Mouse (Mus musculus): ENCODE data around the gene Aplf. TPM values are rescaled to one million over a fixed set of nuclear protein-coding genes. Genes with fewer than 3 reads are reported as not detected.

Aplf gene
- polyA plus RNA-seq, 1 experiment from 2014 or later, result 18.1 TPM

DNA sequence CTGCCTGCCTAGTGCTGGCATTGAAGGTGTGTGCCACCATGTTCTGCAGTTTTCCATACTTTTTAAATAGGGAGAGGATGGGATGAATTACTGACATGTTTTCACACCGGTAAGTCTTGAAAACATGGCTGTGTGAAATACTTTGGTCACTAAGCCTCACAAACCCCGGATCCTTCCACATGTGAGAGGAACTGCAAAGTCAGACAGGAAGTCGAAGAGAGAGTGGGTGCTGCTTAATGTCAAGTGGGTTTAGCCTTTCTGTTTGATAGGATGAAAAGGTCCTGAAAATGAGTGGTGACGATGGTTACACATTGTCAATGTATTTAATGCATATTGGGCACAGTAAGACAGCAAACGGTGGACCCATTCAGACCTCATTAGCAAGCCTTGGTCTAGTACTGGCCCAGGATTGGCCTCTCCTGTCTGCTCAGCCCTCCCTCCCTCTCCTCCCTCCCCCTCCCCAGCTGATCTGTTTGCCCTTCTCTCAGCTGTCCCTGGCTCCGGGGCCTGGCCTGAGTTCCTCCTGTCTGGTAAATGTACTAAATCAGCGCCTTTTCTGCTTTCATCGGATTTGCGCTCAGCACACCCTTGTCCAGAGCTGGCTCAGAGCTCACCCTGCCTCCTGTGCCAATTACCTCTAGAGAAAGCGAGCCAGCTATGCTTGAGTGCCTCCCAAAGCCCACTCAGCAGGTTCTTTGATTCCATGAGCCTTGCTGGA is 74.7 kb downstream of the Aplf start:
- Histone ChIP-seq H3K27ac (ENCODE audit: low read length) (peak overlapping the region; percentile 26; the same call in 1 of the 2 replicates), H3K4me2 (replicated peaks; ENCODE audit: low read depth, low read length) (peak overlapping the region; percentile 19; the same call in 1 of the 2 replicates), H3K4me3 (ENCODE audit: low read length) (no peak overlapping the region), H3K4me1 (ENCODE audit: insufficient read depth, low read length) (peaks cover 4% of the 10 kb centered on the region; the same call in 1 of the 2 replicates), H3K9me3 (ENCODE audit: low read length) (no peaks in the 10 kb centered on the region), H3K27me3 (ENCODE audit: insufficient read depth, low read length) (no peaks in the 10 kb centered on the region), H3K9ac (replicated peaks; ENCODE audit: low read length) (0 out of 2 replicates have a peak overlapping the region, but pooled peaks have one; percentile 35), H3K36me3 (ENCODE audit: insufficient read depth, low read length) (no peaks in the 10 kb centered on the region)
- peak; percentile 92 for ATAC-seq (ENCODE audit: low FRiP score, low TSS enrichment)
- WGBS, result 39% methylated on average over 10 of the region's 10 CpGs

DNA sequence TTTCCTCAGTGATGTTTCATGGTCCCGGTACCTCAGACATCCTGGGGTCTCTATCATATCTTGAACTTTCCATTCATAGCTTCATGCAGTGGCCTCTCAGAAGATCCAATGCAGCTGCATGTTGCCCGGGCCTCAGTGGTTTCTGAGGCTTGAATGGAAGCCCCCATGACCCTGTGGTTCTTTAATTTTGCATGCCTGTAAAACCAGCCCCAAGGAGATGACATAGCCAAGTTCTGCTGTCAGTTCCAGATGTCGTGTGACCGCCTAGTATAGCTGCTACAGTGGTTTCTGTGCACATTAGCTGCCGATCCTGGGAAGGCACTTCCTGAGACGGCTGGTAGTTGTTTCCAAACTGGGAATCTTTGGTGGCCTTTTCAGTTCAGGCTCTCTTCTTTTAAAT is 77.8 kb downstream of the Aplf start:
- Histone ChIP-seq H3K9ac (replicated peaks; ENCODE audit: low read length) (no peak overlapping the region), H3K27ac (ENCODE audit: low read length) (no peak overlapping the region), H3K4me3 (ENCODE audit: low read length) (no peak overlapping the region), H3K27me3 (ENCODE audit: insufficient read depth, low read length) (0 out of 2 replicates have a peak, but pooled peaks cover 3% of the 10 kb centered on the region), H3K4me1 (ENCODE audit: insufficient read depth, low read length) (peaks cover 15% of the 10 kb centered on the region), H3K4me2 (replicated peaks; ENCODE audit: low read depth, low read length) (no peak overlapping the region), H3K36me3 (ENCODE audit: insufficient read depth, low read length) (no peaks in the 10 kb centered on the region), H3K9me3 (ENCODE audit: low read length) (no peaks in the 10 kb centered on the region)
- no peak for ATAC-seq (ENCODE audit: low FRiP score, low TSS enrichment)
- 73% methylated on average over 6 of the region's 6 CpGs for WGBS

DNA sequence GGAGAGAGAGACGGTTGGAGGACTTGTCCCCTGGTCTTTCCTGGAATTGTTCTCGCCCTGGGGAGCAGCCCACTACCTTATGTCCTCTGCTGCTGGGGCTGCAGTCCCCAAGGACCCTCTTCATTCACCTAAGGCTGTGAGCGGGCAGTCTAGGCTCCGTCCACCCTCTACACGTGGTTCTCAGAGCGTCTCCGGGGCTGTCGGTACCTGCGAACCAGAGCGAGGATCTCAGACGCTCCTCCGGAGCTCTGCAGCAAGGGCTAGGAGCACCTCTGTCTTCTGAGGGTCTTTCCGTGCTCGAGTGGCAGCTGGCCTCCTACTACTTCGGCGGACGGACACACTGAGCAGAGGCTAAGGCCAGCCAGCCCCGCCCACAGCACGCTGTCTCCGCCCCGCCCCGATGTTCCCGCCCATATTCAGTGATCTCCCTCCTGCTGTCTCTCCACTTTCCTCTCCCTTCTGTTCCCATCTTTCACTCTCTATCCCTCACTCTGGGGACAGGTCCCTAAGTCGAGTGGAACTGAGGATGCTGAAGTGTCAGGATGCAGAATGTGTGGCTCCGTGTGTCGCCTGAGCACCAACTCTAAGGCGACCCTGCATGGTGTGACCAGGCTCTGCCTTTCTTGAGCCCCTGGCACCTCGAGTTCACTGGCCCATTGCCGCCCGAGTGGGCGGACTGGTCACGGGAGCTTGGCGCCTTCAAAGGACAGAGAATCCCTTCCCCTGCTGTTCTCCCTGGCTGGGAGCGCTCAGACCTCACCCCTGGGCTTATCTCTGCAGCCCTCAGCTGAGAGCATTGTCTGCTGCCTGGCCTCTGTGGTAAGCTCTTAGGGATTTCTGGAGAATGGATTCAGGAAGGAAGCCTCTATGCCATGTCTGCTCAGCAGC is 81.4 kb downstream of the Aplf start, which contains the start of gene Prokr1:
Gene Prokr1 (minus strand): TSS at position 350 of the 888 bp plus-strand sequence.
- Histone ChIP-seq H3K27me3 (ENCODE audit: insufficient read depth, low read length) (0 out of 2 replicates have a peak, but pooled peaks cover 3% of the 10 kb centered on the region), H3K9me3 (ENCODE audit: low read length) (no peaks in the 10 kb centered on the region), H3K27ac (ENCODE audit: low read length) (peak within 1 kb of the TSS; percentile 55; the same call in 1 of the 2 replicates), H3K9ac (replicated peaks; ENCODE audit: low read length) (peak within 1 kb of the TSS; percentile 67), H3K4me3 (ENCODE audit: low read length) (peak within 1 kb of the TSS; percentile 64), H3K36me3 (ENCODE audit: insufficient read depth, low read length) (no peaks in the 10 kb centered on the region), H3K4me1 (ENCODE audit: insufficient read depth, low read length) (peaks cover 22% of the 10 kb centered on the region), H3K4me2 (replicated peaks; ENCODE audit: low read depth, low read length) (peak within 1 kb of the TSS; percentile 93)
- peak; percentile 96 for ATAC-seq (ENCODE audit: low FRiP score, low TSS enrichment)
- WGBS, result under 1% methylated on average over 34 of the region's 34 CpGs

DNA sequence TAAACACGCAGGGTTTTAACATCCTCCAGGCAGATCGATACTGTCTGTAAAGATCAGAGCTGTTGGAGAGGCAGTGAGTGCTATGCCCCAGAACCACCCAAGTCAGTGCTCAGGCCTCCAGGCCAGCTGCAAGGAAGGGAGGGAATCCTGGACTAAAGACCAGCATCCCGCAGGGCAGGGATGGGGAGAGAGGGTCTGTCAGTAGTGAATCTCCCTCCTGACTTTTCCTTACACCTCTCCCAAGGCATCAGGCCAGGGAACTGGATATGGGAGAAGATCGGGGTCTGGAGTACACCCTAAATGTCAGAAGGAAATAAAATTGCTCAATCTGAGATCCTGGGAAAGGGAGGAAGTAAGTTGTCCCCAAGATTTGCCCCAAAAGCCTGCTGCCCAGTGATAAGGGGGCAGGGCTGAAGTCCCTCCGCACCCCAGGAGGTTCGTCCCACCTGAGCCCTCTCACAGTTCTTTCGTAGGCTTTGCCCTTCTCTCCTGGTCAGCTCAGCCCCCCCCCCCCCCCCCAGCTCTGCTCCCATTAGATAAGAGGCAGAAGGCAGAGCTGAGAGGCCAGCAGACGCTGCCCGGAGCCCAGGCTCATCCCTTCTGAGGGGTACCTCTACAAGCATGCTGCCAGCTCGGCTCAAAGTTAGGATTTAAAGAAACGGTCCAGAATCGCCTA is 82.1 kb downstream of the Aplf start:
- Histone ChIP-seq H3K36me3 (ENCODE audit: insufficient read depth, low read length) (no peaks in the 10 kb centered on the region), H3K27ac (ENCODE audit: low read length) (no peak overlapping the region), H3K9ac (replicated peaks; ENCODE audit: low read length) (peak overlapping the region; percentile 67), H3K4me3 (ENCODE audit: low read length) (peak overlapping the region; percentile 64), H3K27me3 (ENCODE audit: insufficient read depth, low read length) (0 out of 2 replicates have a peak, but pooled peaks cover 3% of the 10 kb centered on the region), H3K4me1 (ENCODE audit: insufficient read depth, low read length) (peaks cover 22% of the 10 kb centered on the region), H3K4me2 (replicated peaks; ENCODE audit: low read depth, low read length) (peak overlapping the region; percentile 93), H3K9me3 (ENCODE audit: low read length) (no peaks in the 10 kb centered on the region)
- 14% methylated on average over 12 of the region's 12 CpGs for WGBS
- peak; percentile 35 for ATAC-seq (ENCODE audit: low FRiP score, low TSS enrichment)

DNA sequence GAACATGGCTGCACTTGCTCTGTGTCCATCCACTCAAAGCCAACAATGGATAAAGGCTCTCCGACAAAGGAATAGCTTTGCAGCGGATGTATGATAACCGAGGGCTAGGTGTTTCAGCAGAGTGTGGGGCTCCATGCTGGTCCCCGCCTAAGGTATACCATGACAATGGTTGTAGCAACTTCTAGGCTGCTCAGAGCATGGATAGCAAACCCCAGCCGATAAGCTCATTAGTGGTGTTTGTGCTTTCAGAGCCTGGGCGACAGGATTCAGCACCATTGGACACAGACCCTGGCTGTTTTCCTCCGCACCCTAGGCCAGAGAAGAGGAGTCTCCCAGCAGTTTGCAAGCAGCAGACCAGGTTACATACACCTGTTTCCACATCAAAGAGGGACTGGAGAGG is 88.0 kb downstream of the Aplf start:
- no peak overlapping the region for H3K4me3 ChIP-seq (ENCODE audit: low read length)
- H3K4me1 ChIP-seq (ENCODE audit: insufficient read depth, low read length), result peaks cover 11% of the 10 kb centered on the region
- no peak overlapping the region for H3K9ac ChIP-seq (replicated peaks; ENCODE audit: low read length)
- no peaks in the 10 kb centered on the region for H3K36me3 ChIP-seq (ENCODE audit: insufficient read depth, low read length)
- no peaks in the 10 kb centered on the region for H3K9me3 ChIP-seq (ENCODE audit: low read length)
- H3K27ac ChIP-seq (ENCODE audit: low read length), result no peak overlapping the region
- H3K4me2 ChIP-seq (replicated peaks; ENCODE audit: low read depth, low read length), result no peak overlapping the region
- 90% methylated on average over 7 of the region's 7 CpGs for WGBS
- H3K27me3 ChIP-seq (ENCODE audit: insufficient read depth, low read length), result no peaks in the 10 kb centered on the region
- ATAC-seq (ENCODE audit: low FRiP score, low TSS enrichment), result no peak

DNA sequence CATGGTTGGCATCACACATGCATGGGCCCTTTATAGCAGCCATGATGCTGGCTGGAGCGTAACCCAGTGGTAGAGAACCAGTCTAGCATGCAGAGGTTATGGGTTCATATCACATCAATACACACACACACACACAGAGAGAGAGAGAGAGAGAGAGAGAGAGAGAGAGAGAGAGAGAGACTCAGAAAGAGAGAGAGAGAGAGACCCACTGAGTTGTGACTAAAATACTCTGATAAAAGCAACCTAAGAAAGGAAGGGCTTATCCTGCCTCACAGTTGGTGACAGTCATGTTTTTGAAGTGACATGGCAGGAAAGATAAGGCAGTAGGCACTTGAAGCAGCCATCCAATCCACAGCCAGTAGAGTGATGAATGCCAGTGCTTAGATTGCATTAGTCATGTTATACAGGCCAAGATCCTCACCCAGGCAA is 88.8 kb downstream of the Aplf start:
- Histone ChIP-seq H3K27me3 (ENCODE audit: insufficient read depth, low read length) (no peaks in the 10 kb centered on the region), H3K4me3 (ENCODE audit: low read length) (no peak overlapping the region), H3K36me3 (ENCODE audit: insufficient read depth, low read length) (no peaks in the 10 kb centered on the region), H3K9ac (replicated peaks; ENCODE audit: low read length) (no peak overlapping the region), H3K9me3 (ENCODE audit: low read length) (no peaks in the 10 kb centered on the region), H3K27ac (ENCODE audit: low read length) (no peak overlapping the region), H3K4me1 (ENCODE audit: insufficient read depth, low read length) (peaks cover 11% of the 10 kb centered on the region), H3K4me2 (replicated peaks; ENCODE audit: low read depth, low read length) (no peak overlapping the region)
- ATAC-seq (ENCODE audit: low FRiP score, low TSS enrichment), result no peak
- WGBS, result 87% methylated on average over 1 of the region's 1 CpGs

DNA sequence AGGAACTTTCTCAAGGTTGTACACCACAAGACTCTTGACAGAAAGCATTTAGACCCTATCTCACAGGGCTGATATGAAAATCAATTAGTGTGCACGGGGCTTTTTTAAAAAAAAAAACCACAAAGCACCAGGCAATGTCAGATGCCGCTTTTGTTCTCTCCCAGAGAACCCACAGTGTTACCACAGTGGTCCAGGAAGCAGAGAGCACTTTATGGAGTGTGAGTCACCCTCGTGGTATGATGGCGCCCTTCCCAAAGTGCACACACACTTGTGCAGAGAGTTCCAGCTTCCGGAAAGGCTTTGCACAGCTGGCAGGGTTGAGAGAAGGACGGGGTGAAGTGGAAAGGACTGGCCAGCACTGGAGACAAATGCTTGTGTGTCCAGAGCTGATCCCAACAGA is 89.5 kb downstream of the Aplf start:
- Histone ChIP-seq H3K9ac (replicated peaks; ENCODE audit: low read length) (no peak overlapping the region), H3K27me3 (ENCODE audit: insufficient read depth, low read length) (no peaks in the 10 kb centered on the region), H3K4me2 (replicated peaks; ENCODE audit: low read depth, low read length) (no peak overlapping the region), H3K9me3 (ENCODE audit: low read length) (no peaks in the 10 kb centered on the region), H3K27ac (ENCODE audit: low read length) (no peak overlapping the region), H3K36me3 (ENCODE audit: insufficient read depth, low read length) (no peaks in the 10 kb centered on the region), H3K4me1 (ENCODE audit: insufficient read depth, low read length) (peaks cover 5% of the 10 kb centered on the region; the same call in 1 of the 2 replicates), H3K4me3 (ENCODE audit: low read length) (no peak overlapping the region)
- 67% methylated on average over 6 of the region's 6 CpGs for WGBS
- peak; percentile 40; the same call in 1 of the 2 replicates for ATAC-seq (ENCODE audit: low FRiP score, low TSS enrichment)

DNA sequence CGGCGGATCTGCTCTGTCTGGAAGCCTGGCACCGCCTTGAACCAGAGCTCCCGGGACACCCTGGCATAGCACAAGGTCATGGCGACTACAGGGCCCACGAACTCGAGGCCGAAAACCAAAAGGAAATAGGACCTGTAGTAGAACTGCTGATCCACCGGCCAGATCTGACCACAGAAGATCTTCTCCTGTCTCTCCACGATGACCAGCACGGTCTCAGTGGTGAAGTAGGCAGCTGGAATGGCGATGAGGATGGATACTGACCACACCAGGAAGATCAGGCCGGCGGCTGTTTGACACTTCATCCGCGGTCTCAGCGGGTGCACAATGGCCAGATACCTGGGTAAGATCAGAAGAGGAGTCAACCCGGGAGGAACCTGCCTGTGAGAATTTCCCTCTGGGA is 90.4 kb downstream of the Aplf start:
- H3K9ac ChIP-seq (replicated peaks; ENCODE audit: low read length), result no peak overlapping the region
- no peaks in the 10 kb centered on the region for H3K36me3 ChIP-seq (ENCODE audit: insufficient read depth, low read length)
- 91% methylated on average over 18 of the region's 18 CpGs for WGBS
- H3K27ac ChIP-seq (ENCODE audit: low read length), result no peak overlapping the region
- no peak for ATAC-seq (ENCODE audit: low FRiP score, low TSS enrichment)
- H3K9me3 ChIP-seq (ENCODE audit: low read length), result no peaks in the 10 kb centered on the region
- peaks cover 1% of the 10 kb centered on the region for H3K4me1 ChIP-seq (ENCODE audit: insufficient read depth, low read length)
- H3K4me2 ChIP-seq (replicated peaks; ENCODE audit: low read depth, low read length), result no peak overlapping the region
- H3K4me3 ChIP-seq (ENCODE audit: low read length), result no peak overlapping the region
- H3K27me3 ChIP-seq (ENCODE audit: insufficient read depth, low read length), result no peaks in the 10 kb centered on the region

DNA sequence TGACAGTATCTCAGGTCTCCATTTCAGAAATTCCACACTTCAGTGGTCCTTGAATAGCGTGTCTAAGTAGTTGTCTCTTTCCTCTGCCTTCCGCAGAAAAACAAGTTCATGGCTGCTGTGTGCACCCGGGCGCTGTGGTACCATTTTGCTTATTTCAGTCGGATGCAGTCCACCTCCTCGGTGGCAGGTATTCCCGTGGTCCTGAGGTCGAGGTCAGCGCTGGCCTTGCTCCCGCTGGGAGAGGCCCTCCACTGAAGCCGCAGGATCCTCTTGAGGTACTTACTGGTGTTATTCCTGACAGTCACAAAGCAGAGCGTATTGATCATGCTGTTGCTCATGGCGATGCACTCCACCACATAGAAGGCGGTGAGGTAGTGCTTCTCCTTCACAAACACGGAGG is 90.9 kb downstream of the Aplf start:
- ATAC-seq (ENCODE audit: low FRiP score, low TSS enrichment), result no peak
- 78% methylated on average over 15 of the region's 15 CpGs for WGBS
- Histone ChIP-seq H3K27me3 (ENCODE audit: insufficient read depth, low read length) (no peaks in the 10 kb centered on the region), H3K9ac (replicated peaks; ENCODE audit: low read length) (no peak overlapping the region), H3K4me3 (ENCODE audit: low read length) (no peak overlapping the region), H3K27ac (ENCODE audit: low read length) (no peak overlapping the region), H3K9me3 (ENCODE audit: low read length) (no peaks in the 10 kb centered on the region), H3K36me3 (ENCODE audit: insufficient read depth, low read length) (no peaks in the 10 kb centered on the region), H3K4me2 (replicated peaks; ENCODE audit: low read depth, low read length) (no peak overlapping the region), H3K4me1 (ENCODE audit: insufficient read depth, low read length) (peaks cover 4% of the 10 kb centered on the region)

Data from kidney, embryonic 16.5 days (tissue).